ENCODE assay signal across 8 mouse cellular contexts in genomic region chr8:84989311-84989731, GRCm38 (mm10). TPM values are rescaled to one million over a fixed set of nuclear protein-coding genes. Genes with fewer than 3 reads are reported as not detected.
A peak's percentile ranks its signal among the peaks of the same experiment; 100 is the strongest.
DNase-seq lines count a peak whose midpoint lies in the region; ATAC-seq lines count a peak whose summit lies in the region.

No protein-coding gene starts in this region.

- H3K9me3 ChIP-seq in embryonic facial prominence, embryonic 11.5 days (replicated peaks; ENCODE audit: control insufficient read depth, low read length) = no peaks in the 10 kb centered on the region
- H3K9me3 ChIP-seq in heart, embryonic 13.5 days = no peaks in the 10 kb centered on the region

- no peaks in the 10 kb centered on the region for H3K27me3 ChIP-seq in embryonic facial prominence, embryonic 11.5 days (ENCODE audit: control insufficient read depth, insufficient read depth, low read length)
- H3K27me3 ChIP-seq in heart, embryonic 13.5 days (replicated peaks) = peaks cover 34% of the 10 kb centered on the region

- no peak overlapping the region for H3K27ac ChIP-seq in embryonic facial prominence, embryonic 11.5 days (replicated peaks; ENCODE audit: low read depth, low read length)
- H3K27ac ChIP-seq in heart, embryonic 13.5 days (replicated peaks) = no peak overlapping the region

- H3K4me1 ChIP-seq in embryonic facial prominence, embryonic 11.5 days (ENCODE audit: control insufficient read depth, insufficient read depth, low read length) = peaks cover 11% of the 10 kb centered on the region
- H3K4me1 ChIP-seq in heart, embryonic 13.5 days = peaks cover 39% of the 10 kb centered on the region

- no peak overlapping the region for H3K9ac ChIP-seq in embryonic facial prominence, embryonic 11.5 days (replicated peaks; ENCODE audit: low read length)
- peak overlapping the region; percentile 84 for H3K9ac ChIP-seq in heart, embryonic 13.5 days

- DNase-seq in thymus, postnatal 4 days = peak; percentile 47
- DNase-seq in thymus, postnatal 10 days (ENCODE audit: low spot score in 2 of 2) = no peak
- DNase-seq in embryonic facial prominence, embryonic 11.5 days (ENCODE audit: low spot score) = no peak
- DNase-seq in kidney, postnatal 14 days = peak; percentile 91
- DNase-seq in lung, postnatal 4 days = peak; percentile 55 to 59
- DNase-seq in ovary, postnatal 36 days (ENCODE audit: low spot score) = no peak
- DNase-seq in right cerebral cortex, adult 18-20 months = no peak

- 6% methylated on average over 15 of the region's 15 CpGs for WGBS in embryonic facial prominence, embryonic 11.5 days
- 16% methylated on average over 15 of the region's 15 CpGs for WGBS in heart, embryonic 13.5 days

- H3K4me3 ChIP-seq in embryonic facial prominence, embryonic 11.5 days (ENCODE audit: low read depth, low read length) = no peak overlapping the region; the same call in 1 of the 2 replicates
- H3K4me3 ChIP-seq in heart, embryonic 13.5 days = peak overlapping the region; percentile 58

- no peaks in the 10 kb centered on the region for H3K36me3 ChIP-seq in embryonic facial prominence, embryonic 11.5 days (replicated peaks; ENCODE audit: control insufficient read depth, insufficient read depth, low read depth, low read length)
- H3K36me3 ChIP-seq in heart, embryonic 13.5 days = no peaks in the 10 kb centered on the region

- ATAC-seq in embryonic facial prominence, embryonic 11.5 days (replicated peaks; ENCODE audit: insufficient number of reproducible peaks, low FRiP score, low TSS enrichment, low read depth) = no peak
- no peak for ATAC-seq in heart, embryonic 13.5 days (ENCODE audit: extremely low read depth, insufficient number of reproducible peaks, low FRiP score, low TSS enrichment)

- H3K4me2 ChIP-seq in embryonic facial prominence, embryonic 11.5 days (ENCODE audit: low read depth, low read length) = peak overlapping the region; percentile 64
- H3K4me2 ChIP-seq in heart, embryonic 13.5 days = peak overlapping the region; percentile 79

RNA-seq across cellular contexts. Expression of gene Hook2, which starts 1.1 kb away (rescaled TPM):
- 11.3 and 14.2 TPM in 2 replicates for polyA plus RNA-seq in embryonic facial prominence, embryonic 11.5 days (2014; fragmentation: Nextera tagmentation; extraction: Ambion mirVana)
- polyA plus RNA-seq in heart, embryonic 13.5 days (2015; fragmentation: Nextera tagmentation; extraction: Ambion mirVana) = 7.2 and 7.3 TPM in 2 replicates

RNA-seq across cellular contexts. Expression of gene Junb, which starts 10.8 kb away (rescaled TPM):
- 5.4 and 6.2 TPM in 2 replicates for polyA plus RNA-seq in embryonic facial prominence, embryonic 11.5 days (2014; fragmentation: Nextera tagmentation; extraction: Ambion mirVana)
- polyA plus RNA-seq in heart, embryonic 13.5 days (2015; fragmentation: Nextera tagmentation; extraction: Ambion mirVana) = 12.8 and 12.9 TPM in 2 replicates

RNA-seq across cellular contexts. Expression of gene Rnaseh2a, which starts 19.8 kb away (rescaled TPM):
- polyA plus RNA-seq in embryonic facial prominence, embryonic 11.5 days (2014; fragmentation: Nextera tagmentation; extraction: Ambion mirVana) = 109 and 137 TPM in 2 replicates
- polyA plus RNA-seq in heart, embryonic 13.5 days (2015; fragmentation: Nextera tagmentation; extraction: Ambion mirVana) = 82.8 and 83.4 TPM in 2 replicates

RNA-seq across cellular contexts. Expression of gene Prdx2, which starts 19.9 kb away (rescaled TPM):
- 1,219 and 1,316 TPM in 2 replicates for polyA plus RNA-seq in embryonic facial prominence, embryonic 11.5 days (2014; fragmentation: Nextera tagmentation; extraction: Ambion mirVana)
- polyA plus RNA-seq in heart, embryonic 13.5 days (2015; fragmentation: Nextera tagmentation; extraction: Ambion mirVana) = 733 and 747 TPM in 2 replicates

RNA-seq across cellular contexts. Expression of gene Gm49661, which starts 20.1 kb away (rescaled TPM):
- not detected in 2 replicates for polyA plus RNA-seq in embryonic facial prominence, embryonic 11.5 days (2014; fragmentation: Nextera tagmentation; extraction: Ambion mirVana)
- not detected in 2 replicates for polyA plus RNA-seq in heart, embryonic 13.5 days (2015; fragmentation: Nextera tagmentation; extraction: Ambion mirVana)

Comparison
In these comparisons a context has a peak if more than half of its experiments do, and no peak if none do; other contexts are left out.
1. DNase-seq: peak in thymus, postnatal 4 days (single experiment), kidney, postnatal 14 days (single experiment) and lung, postnatal 4 days (2 of 2); none in thymus, postnatal 10 days (0 of 2), embryonic facial prominence, embryonic 11.5 days (single experiment), ovary, postnatal 36 days (single experiment) and right cerebral cortex, adult 18-20 months (single experiment).